Mouse (Mus musculus) neutrophil, adult 5-6 weeks (primary cell): ENCODE results near the gene Neu3. TPM values are rescaled to one million over a fixed set of nuclear protein-coding genes. Genes with fewer than 3 reads are reported as not detected.

ENCODE experiments used
- ATAC-seq: fragments of 151-379, 151-347 bp; 2 replicates; pipeline ENCODE4 v1.8.0; 2017; ENCODE audit warnings: mild to moderate bottlenecking, moderate TSS enrichment; ENCODE audit not compliant: insufficient number of reproducible peaks, poor library complexity, low FRiP score, severe bottlenecking; ENCODE audit errors: extremely low read depth
- total RNA-seq: library from RNA; stranded (forward); fragments of 200-1000 nt; gene quantifications from 2 replicates; pipeline ENCODE4 v1.2.3, GENCODE M21; 2017

The Neu3 gene
- total RNA-seq, 1 experiment from 2014 or later: 1.6 TPM

GRCm38 (mm10) chr7:99799118-99799517 lies 29.1 kb downstream of the Neu3 start:
- no peak for ATAC-seq

DNA sequence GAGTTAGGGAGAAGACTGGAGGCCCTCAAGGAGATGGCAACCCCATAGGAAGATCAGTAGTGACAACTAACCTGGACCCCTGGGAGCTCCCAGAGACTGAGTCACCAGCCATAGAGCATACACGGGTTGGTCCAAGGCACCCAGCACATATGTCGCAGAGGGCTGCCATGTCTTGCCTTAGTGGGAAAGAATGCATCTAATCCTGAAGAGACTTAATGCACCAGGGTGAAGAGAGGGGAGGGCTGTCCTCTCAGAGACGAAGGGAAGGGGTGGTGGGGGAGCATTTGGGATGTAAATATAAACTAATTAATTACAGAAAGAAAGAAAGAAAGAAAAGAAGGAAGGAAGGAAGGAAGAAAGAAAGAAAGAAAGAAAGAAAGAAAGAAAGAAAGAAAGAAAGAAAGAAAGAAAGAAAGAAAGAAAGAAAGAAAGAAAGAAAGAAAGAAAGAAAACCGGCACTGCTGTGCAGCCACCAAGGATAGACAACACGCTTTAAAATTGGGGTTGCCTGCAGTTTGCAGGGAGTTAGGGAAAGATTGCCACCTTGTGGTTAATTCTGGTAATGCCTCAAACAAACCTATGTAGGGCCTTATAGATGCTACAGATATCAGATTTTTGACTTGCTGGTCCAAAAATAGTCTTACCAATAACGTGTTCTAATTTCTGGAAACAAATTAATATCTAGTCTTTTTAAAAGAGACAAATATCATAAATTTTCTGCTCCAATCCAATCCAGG lies 30.1 kb downstream of the Neu3 start:
- peak; percentile 49; the same call in 1 of the 2 replicates for ATAC-seq

DNA sequence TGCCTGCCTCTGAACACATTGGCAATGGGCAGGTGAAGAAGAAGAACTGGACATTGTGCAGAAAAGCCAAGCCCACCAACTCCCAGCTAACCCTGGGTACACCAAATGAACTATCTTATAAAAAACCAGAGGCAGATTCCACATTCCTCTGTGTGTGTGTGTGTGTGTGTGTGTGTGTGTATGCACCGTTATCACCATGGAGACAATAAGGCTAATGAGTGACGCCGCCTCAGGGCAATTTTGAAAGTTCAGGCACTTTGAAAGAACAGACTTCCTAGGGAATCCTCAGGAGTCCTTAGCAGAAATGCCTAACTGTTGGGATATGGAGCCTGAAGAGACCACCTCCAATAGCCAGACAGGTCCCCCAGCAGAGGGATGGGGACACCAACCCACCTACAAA lies 31.0 kb downstream of the Neu3 start:
- no peak for ATAC-seq

DNA sequence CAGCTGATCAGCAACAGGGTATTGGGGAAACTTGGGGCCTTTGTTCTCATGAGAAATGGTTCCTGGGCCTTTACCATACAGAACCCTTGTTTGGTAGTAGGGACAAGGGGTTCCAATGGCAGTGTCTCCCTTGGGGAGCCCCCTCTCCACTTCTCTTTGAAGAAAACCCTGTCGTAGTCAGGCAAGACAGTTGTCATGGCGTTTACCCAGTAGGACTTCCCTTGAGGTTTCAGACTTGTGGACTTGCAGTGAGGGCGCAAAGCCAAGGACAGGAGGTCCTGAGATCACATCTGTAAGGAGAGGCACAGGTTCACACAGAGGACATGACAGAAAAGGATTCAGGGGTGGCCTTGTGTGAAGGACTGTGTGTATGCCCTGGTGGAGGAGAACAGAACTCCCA lies 31.7 kb downstream of the Neu3 start:
- no peak for ATAC-seq

DNA sequence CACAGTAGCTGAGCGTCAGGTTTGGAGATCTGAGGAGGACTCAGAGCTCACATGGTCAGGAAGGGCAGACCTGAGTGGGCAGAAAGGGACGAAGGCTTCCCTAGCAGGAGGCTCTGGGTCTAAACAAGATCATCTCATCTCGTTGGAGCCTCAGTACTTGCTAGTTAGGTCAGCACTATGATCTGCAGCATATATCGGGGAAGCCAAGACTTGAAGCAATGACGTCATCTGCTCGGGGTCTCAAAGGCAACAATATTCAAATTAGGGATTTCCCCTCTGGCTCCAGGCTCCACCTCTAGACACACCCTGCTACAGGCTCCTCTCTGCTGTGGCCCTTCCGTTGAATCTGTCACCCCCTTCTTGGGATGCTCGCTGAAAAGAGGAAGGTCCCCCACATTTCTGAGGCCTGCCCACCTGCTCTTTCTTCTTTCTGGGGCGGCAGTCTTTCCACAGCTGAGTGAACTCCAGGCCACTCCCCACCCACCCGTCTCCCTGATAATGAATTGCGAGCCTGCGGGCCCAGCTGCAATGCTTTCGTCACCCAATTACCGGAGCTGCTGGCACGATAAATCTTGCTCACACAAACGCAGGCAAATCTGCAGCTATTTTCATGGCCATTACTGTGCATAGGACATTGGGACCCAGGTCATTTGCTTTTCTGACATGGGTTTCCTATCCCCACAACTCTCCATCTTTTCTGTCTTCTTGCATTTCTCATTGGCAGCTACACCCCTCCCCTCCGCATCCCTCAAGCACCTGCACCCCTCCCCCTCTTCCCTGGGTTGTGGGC lies 32.8 kb downstream of the Neu3 start:
- peak; percentile 78 for ATAC-seq

DNA sequence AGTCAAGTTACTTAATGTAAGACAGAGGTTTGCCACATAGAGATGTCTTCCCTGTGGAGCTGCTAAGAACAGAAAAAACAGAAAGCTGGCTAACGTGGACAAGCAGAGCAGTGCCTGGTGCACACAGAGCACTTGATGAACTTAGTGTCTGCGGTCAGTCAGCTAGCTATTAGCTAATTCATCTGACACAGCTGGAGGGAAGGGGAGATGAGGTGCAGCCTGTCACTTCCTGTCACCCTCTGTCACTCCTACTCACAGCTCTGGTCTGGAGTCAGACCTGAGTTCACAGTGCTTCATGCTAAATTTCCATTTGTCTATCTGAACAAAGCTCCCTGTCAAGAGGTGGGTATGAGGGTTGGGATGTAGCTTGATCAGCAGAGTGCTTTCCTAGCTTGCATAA lies 34.1 kb downstream of the Neu3 start:
- ATAC-seq: no peak

- ATAC-seq: no peak
These were observed 37.4 kb downstream of the Neu3 start for GRCm38 (mm10) chr7:99790816-99791215.

- no peak for ATAC-seq
These were observed 39.7 kb downstream of the Neu3 start for GRCm38 (mm10) chr7:99788563-99788962.

GRCm38 (mm10) chr7:99787935-99788334 lies 40.3 kb downstream of the Neu3 start:
- no peak for ATAC-seq

DNA sequence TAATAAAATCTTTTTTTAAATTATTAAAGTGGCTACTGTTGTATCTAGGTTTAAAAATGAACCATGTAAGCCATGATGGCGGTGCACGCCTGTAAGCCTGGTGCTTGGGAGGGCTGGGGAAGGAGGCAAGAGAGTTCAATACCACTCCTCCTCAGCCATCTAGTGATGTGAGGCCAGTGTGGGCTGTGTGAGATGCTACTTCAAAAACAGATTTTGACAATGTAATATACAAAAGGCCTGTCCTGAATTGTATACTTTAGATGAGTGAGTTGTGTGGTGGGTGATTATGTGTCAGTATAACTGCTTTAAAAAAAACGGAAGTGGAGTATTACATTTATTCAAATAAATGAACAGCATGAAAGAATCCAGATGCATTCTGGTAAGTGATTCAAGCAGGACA lies 41.4 kb downstream of the Neu3 start:
- no peak for ATAC-seq

- ATAC-seq: no peak
These were observed 42.7 kb downstream of the Neu3 start for GRCm38 (mm10) chr7:99785553-99785952.

DNA sequence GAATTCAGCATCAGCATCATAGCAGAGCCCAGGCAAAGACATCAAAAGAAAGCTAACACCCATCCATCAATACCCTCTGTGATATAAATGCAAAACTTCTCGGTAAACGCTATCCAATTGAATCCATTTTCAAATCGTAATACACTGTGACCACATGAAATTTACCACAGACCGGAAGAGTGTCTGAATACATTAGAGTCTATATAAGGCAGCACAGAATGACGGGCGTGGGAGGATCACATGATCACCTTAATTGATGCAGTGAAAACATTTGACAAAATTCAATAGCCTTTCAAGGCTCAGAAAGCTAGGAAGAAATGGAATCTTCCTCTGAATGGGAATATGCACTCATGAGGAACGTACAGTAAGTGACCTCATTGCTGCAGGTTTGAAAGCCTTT lies 44.8 kb downstream of the Neu3 start:
- no peak for ATAC-seq

DNA sequence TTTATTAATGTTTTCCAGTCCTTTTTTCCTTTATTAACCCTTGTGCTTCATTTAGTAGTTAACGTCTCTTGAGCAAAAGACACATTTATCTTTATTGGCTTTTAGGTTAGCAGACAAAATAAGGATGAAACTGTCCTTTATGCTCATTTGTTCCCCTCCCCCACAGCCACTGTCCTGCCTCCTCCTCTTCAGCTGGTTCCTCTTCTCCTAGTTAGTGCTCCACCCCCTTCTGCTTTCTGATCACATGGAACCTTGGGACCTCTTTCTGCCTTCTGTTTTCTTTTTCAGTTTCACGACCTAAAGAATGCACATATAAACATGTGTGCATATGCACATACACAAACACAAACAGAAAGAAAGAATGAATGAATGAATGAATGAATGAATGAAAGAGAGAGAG lies 46.3 kb downstream of the Neu3 start:
- ATAC-seq: no peak

DNA sequence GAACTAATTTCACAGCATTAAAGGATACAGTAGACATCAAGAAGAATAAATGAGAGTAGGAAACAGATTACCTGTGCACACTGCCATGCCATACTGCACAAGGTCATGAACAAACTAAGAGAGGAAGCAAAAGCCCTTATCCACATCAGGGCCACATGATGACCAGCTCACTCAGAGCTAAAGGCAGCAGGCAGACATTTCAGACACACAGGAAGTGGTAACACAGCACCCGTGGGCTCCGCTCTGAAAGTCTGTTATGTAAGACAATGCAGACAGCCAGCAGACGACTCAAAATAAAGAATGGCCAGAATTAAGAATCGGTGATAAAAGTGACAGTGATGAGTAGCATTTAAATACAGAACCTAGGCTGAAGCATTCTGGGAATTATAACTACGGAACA lies 46.8 kb downstream of the Neu3 start:
- ATAC-seq: no peak

DNA sequence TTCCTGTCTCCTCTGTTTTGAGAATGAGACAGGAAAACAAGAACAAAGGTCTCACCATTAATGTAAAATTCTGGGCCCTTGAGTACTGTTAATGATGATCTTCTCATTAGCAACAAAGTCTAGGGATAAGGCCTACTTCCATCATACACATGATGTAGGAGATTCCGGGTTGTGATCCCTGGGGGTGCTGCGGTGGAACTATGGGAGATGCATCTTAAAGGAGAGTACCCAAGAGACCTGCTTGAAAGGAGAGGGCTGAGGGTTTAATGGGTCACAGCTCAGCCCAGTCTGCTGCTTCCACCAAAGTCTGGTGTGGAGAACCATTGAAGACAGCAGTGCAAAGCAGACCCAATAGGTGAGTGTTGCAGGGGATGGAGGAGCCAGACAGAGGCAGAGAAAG lies 65.0 kb downstream of the Neu3 start, which contains the start of gene Olfr521:
Olfr521 (plus strand) TSS at position 301 of the 400 bp plus-strand sequence.
- ATAC-seq: no peak

Other genes with a start within 250 kb of the Neu3 start
- not detected in 2 replicates for gene Tpbgl, start 201.3 kb downstream of the Neu3 start, total RNA-seq
- not detected in 2 replicates for gene Slco2b1, start 117.1 kb downstream of the Neu3 start, total RNA-seq
- gene Olfr520, start 98.1 kb downstream of the Neu3 start, total RNA-seq: not detected in 2 replicates
- gene Olfr521, start 64.9 kb downstream of the Neu3 start, total RNA-seq: not detected in 2 replicates
- not detected in 2 replicates for gene Xrra1, start 30.7 kb upstream of the Neu3 start, total RNA-seq
- gene Spcs2, start 35.0 kb upstream of the Neu3 start, total RNA-seq: 70.7 and 76.8 TPM in 2 replicates
- 50.6 and 66.2 TPM in 2 replicates for gene Rnf169, start 152.0 kb upstream of the Neu3 start, total RNA-seq
- not detected in 2 replicates for gene Chrdl2, start 177.8 kb upstream of the Neu3 start, total RNA-seq